Mouse (Mus musculus) myocyte (in vitro differentiated cells): ENCODE data around the gene Actl6b.

Experiments used
- CEBPB ChIP-seq: IDR thresholded peaks from 2 replicates; pipeline ENCODE4 v1.6.1; 2011; ENCODE audit warnings: mild to moderate bottlenecking, moderate library complexity; ENCODE audit not compliant: poor library complexity, insufficient read depth, severe bottlenecking
- E2F4 ChIP-seq: IDR thresholded peaks from one replicate; pipeline ENCODE4 v1.6.1; 2011; ENCODE audit warnings: mild to moderate bottlenecking, control low read depth, moderate library complexity; ENCODE audit not compliant: insufficient read depth
- MAX ChIP-seq: IDR thresholded peaks from one replicate; pipeline ENCODE4 v1.6.1; 2011; ENCODE audit warnings: low read depth, mild to moderate bottlenecking, control low read depth
- MYOD1 ChIP-seq, 3 experiments: IDR thresholded peaks; one replicate each; pipeline ENCODE4 v1.6.1; 2011; ENCODE audit warnings: control low read depth in 2 of 3, low read depth in 2 of 3, mild to moderate bottlenecking in 2 of 3, moderate library complexity in 1 of 3; ENCODE audit not compliant: insufficient read length in 2 of 3, control insufficient read depth in 1 of 3
- POLR2A ChIP-seq: IDR thresholded peaks from one replicate; pipeline ENCODE4 v1.6.1; 2011; ENCODE audit warnings: low read depth, mild to moderate bottlenecking, control low read depth, moderate library complexity; ENCODE audit not compliant: insufficient read length
- POLR2AphosphoS2 ChIP-seq: IDR thresholded peaks from one replicate; pipeline ENCODE4 v1.6.1; 2011; ENCODE audit warnings: low read depth, control low read depth; ENCODE audit not compliant: insufficient read length
- SRF ChIP-seq: IDR thresholded peaks from one replicate; pipeline ENCODE4 v1.6.1; 2011; ENCODE audit warnings: low read depth; ENCODE audit not compliant: control insufficient read depth, insufficient read length
- TCF12 ChIP-seq: IDR thresholded peaks from one replicate; pipeline ENCODE4 v1.6.1; 2011; ENCODE audit warnings: mild to moderate bottlenecking, control low read depth; ENCODE audit not compliant: poor library complexity, insufficient read depth, severe bottlenecking
- USF1 ChIP-seq: IDR thresholded peaks from one replicate; pipeline ENCODE4 v1.6.1; 2011; ENCODE audit warnings: low read depth, mild to moderate bottlenecking, control low read depth, moderate library complexity

DNA sequence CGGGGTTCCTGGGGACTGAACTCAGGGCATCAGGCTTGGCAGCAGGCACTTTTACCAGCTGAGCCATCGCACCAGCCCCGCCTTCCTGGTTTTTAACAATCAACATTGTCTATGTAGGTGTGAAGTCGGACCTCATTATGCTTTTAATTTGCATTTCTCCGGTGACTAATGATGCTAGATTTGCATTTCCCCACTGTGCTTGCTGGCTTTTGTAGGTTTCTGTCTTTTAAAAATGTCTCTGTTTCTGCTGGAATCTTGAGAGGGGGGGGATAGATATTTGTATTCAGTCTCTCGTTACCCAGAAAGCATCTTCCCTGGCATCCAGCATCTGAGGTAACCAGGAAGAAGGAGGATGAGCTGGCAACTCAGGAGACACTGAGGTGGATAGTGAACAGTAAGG, 8.2 kb downstream of the Actl6b start:
- TF ChIP-seq CEBPB = no peak
- TF ChIP-seq MYOD1 (IDR thresholded peaks at IDR 0.05; ENCODE audit: control insufficient read depth in 1 of 3, insufficient read length in 2 of 3, low read depth in 2 of 3) = no peak
- no peak for TF ChIP-seq POLR2A
- no peak for TF ChIP-seq E2F4
- TF ChIP-seq MAX = no peak
- TF ChIP-seq USF1 = no peak
- no peak for TF ChIP-seq TCF12
- no peak for TF ChIP-seq SRF
- no peak for TF ChIP-seq POLR2AphosphoS2
